Mouse (Mus musculus) embryonic facial prominence, embryonic 10.5 days (tissue): ENCODE measurements around the gene Rsad2. TPM values are rescaled to one million over a fixed set of nuclear protein-coding genes. Genes with fewer than 3 reads are reported as not detected.
A peak's percentile ranks its signal among the peaks of the same experiment; 100 is the strongest.

Source experiments
- DNase-seq: peaks from one replicate; pipeline ENCODE4 v3.0.0-alpha.2; 2017; ENCODE audit warnings: low spot score
- H3K27ac ChIP-seq: fragments of 300-500 bp; sonication (generic); replicated peaks from 2 replicates; pipeline ENCODE4 v1.5.1; 2016; ENCODE audit warnings: mild to moderate bottlenecking
- H3K27me3 ChIP-seq: fragments of 300-500 bp; sonication (generic); replicated peaks from 2 replicates; pipeline ENCODE4 v1.6.1; 2016; ENCODE audit warnings: low read depth, mild to moderate bottlenecking; ENCODE audit not compliant: poor library complexity, severe bottlenecking
- H3K36me3 ChIP-seq: fragments of 300-500 bp; sonication (generic); replicated peaks from 2 replicates; pipeline ENCODE4 v1.6.1; 2016; ENCODE audit warnings: mild to moderate bottlenecking, moderate library complexity
- H3K4me1 ChIP-seq: fragments of 300-500 bp; sonication (generic); 2 replicates; pipeline ENCODE4 v1.6.1; 2016
- H3K4me3 ChIP-seq: fragments of 300-500 bp; sonication (generic); 2 replicates; pipeline ENCODE4 v1.5.1; 2016; ENCODE audit warnings: mild to moderate bottlenecking, moderate library complexity
- H3K9me3 ChIP-seq: fragments of 300-500 bp; sonication (generic); 2 replicates; pipeline ENCODE4 v1.6.1; 2016; ENCODE audit warnings: mild to moderate bottlenecking
- WGBS: fragments of 180-500 bp; shearing (Covaris S2); methylation state at CpG from one replicate; pipeline ENCODE4 v1.1.7; 2016; 5-methylcytosine and 5-hydroxymethylcytosine counted together
- polyA plus RNA-seq: library from polyadenylated mRNA; unstranded; fragments of >200 nt; fragmentation: Nextera tagmentation; extraction: Ambion mirVana; gene quantifications from 2 replicates; pipeline ENCODE4 v1.2.1, GENCODE M21; 2016

Rsad2 gene
- polyA plus RNA-seq, 1 experiment from 2014 or later: 0.25 TPM

DNA sequence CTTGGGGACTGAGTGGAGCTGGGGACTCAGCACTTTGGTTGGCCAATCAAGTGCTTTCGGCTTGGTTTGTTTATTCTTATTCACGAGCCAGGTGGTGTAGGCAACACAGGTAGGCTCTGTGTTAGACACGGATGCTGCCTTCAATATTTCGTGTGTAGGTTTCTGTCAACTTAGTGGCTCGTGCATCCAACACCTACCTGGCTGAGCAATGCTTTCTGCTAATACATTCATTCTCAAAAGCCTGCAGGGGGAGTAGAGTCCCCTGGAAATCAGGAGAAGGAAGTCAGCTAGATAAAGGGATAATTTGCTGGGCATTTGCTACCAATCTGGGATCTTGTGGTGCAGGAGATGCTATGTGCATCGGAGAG, 13.8 kb upstream of the Rsad2 start:
- Histone ChIP-seq H3K4me3 (peak overlapping the region; percentile 84), H3K27ac (peak overlapping the region; percentile 90), H3K36me3 (no peaks in the 10 kb centered on the region), H3K4me1 (peaks cover 18% of the 10 kb centered on the region), H3K9me3 (no peaks in the 10 kb centered on the region), H3K27me3 (peaks cover 17% of the 10 kb centered on the region)
- WGBS: 34% methylated on average over 6 of the region's 6 CpGs
- no peak for DNase-seq

DNA sequence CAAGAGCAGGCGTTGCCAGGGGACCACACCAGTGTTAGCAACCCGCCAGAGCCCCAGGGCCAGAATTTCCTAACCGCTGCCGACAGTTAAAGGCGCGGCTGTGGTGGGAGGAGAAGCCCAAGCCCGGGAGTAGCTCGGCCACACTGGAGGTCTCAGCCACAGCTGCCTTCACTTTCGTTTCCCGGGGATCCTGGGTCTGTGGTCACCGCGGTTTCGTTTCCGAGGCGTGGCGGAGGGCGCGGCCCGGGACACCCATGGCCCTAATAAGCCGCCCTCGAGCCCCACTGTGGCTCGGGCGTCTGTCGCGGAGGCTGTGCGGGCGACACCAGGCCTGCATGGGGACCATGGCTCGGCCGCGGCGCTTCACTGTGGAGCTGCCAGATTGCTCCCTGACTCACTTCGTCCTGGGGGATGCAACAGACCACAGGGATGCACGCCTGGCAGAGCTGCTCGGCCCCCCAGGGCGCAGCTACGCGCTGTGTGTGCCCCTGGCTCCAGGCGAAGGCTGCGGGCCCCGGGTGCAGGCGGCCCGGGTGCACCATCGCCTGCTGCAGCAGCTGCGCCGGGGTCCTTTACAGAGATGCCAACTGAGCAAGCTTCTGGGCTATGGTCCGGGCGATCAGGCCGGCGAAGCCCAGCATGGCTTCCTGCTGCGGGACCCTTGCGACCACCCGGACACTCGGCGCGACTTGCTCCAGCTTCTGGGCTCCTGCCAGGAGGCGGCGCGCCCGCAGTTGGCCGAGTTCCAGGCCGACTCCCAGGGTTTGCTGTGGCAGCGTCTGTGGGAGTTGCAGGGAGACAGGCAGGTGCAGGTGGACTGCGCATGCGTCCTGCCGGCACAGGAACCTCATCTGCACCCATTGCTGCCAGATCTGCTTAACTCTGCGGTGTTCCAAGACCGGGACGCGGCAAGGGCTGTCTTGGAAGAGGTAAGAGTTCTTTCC, 13.1 kb upstream of the Rsad2 start, which contains the start of gene Cmpk2:
Cmpk2 (plus strand) TSS at position 107 of the 944 bp plus-strand sequence.
- DNase-seq: peak; percentile 85
- no peaks in the 10 kb centered on the region for H3K36me3 ChIP-seq
- no peaks in the 10 kb centered on the region for H3K9me3 ChIP-seq
- peak within 1 kb of the TSS; percentile 84 for H3K4me3 ChIP-seq
- WGBS: under 1% methylated on average over 69 of the region's 69 CpGs
- peaks cover 18% of the 10 kb centered on the region for H3K4me1 ChIP-seq
- peaks cover 17% of the 10 kb centered on the region for H3K27me3 ChIP-seq
- peak within 1 kb of the TSS; percentile 90 for H3K27ac ChIP-seq

DNA sequence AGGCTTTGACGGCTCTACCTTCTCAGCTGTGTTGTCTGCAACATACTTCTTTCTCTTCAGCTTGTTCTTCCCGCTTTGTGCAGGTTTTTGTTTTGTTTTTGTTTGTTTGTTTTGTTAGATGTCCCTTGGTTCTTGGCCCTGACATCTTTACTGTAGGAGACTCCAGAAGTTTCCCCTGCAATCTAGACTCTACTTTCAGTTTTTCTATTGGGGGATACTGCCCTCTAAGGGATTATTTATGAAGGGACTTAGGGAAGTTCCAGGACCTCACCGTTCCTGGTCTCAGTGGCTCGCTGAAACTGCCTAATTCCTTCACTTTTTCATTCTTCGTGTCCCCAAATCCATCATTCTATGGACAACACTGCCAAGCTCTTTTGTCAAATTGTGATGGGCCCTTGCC, 9.3 kb upstream of the Rsad2 start:
- no peak for DNase-seq
- Histone ChIP-seq H3K36me3 (no peaks in the 10 kb centered on the region), H3K4me3 (no peak overlapping the region), H3K27me3 (peaks cover 11% of the 10 kb centered on the region), H3K9me3 (no peaks in the 10 kb centered on the region), H3K27ac (no peak overlapping the region), H3K4me1 (peaks cover 18% of the 10 kb centered on the region)
- 74% methylated on average over 5 of the region's 5 CpGs for WGBS

DNA sequence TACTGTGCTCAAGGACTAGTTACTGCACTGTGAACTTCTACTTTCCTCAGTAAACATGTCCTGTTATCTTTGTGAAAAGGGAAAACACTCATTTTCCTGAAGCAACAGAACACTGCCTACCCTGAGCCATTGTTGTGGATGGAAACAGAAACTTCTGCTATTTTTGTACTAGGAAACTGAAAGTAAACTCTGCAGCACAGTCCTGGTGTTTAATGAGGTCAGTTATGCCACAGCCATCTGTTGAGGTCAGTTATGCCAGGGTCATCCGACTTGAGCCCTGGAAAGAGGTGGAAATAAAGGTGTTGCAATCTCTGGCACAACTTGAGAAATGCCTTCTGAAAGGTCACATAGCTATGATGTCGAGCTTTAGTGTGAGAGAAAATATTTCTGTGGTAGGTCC, 3.8 kb upstream of the Rsad2 start:
- Histone ChIP-seq H3K9me3 (no peaks in the 10 kb centered on the region), H3K27me3 (no peaks in the 10 kb centered on the region), H3K36me3 (no peaks in the 10 kb centered on the region), H3K4me3 (no peak overlapping the region), H3K4me1 (peaks cover 8% of the 10 kb centered on the region), H3K27ac (no peak overlapping the region)
- no peak for DNase-seq
- WGBS: 72% methylated on average over 2 of the region's 2 CpGs

DNA sequence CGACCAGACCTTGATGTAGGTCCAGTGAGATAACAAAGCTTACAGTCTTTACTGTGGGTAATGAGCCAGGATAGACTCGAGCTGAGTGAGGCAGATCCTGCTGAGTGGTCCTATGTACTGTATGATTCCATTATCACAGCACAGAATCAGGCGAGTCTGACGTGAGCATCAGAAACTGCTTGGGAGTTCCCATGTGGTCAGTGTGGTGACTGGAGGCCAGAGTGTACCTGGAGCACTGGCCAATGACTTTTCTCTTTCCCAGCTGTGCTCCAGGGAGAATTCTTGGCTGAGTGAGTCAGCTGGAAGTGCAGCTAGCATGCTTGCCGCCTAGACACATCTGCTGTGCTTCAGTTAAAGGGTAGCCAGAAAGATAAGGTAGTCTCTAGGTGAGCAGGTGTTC, 1.6 kb downstream of the Rsad2 start:
- Histone ChIP-seq H3K4me3 (no peak overlapping the region), H3K27me3 (no peaks in the 10 kb centered on the region), H3K27ac (no peak overlapping the region), H3K4me1 (peaks cover 8% of the 10 kb centered on the region), H3K9me3 (no peaks in the 10 kb centered on the region), H3K36me3 (no peaks in the 10 kb centered on the region)
- WGBS: 62% methylated on average over 5 of the region's 5 CpGs
- DNase-seq: no peak

DNA sequence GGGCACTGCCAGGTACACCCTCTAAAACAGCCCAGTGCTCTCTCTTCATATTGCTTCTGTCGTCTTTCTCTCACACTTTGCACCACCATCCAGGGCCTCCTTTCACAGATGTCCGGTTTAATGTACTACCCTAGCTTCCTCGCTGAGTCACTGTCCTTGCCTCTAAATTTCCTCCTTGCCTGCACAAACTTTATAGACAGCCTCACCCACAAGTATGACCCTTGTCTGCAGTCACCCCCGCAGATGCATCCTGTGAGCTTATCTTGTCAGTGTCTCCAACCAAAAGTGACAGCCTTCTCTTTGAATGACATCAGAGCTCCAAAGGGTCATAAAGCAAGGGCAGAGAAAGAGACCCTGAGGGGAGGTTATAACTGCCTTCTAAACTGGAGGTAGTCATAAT, 3.3 kb downstream of the Rsad2 start:
- WGBS: 74% methylated on average over 4 of the region's 4 CpGs
- peaks cover 8% of the 10 kb centered on the region for H3K4me1 ChIP-seq

DNA sequence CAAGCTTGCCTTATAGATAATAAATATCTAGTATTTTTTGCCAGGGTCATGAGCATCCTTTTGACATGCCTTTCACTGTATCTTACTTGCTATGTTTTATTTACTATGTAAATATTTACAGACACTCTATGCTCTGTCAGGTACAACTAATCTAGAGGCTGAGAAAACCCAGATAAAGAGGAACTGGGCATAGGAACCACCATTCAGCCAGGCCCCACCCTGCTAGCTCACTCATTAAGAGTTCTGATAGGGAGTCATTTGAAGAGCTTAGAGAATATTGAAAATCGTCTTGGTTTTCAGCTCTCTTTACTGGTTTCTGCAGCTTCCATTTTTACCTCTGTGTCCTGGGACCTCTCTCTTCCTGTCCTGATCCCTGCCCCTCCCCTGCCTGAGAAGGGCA, 5.1 kb downstream of the Rsad2 start:
- H3K4me1 ChIP-seq: peaks cover 5% of the 10 kb centered on the region
- WGBS: 46% methylated on average over 1 of the region's 1 CpGs
- no peak overlapping the region for H3K4me3 ChIP-seq
- no peaks in the 10 kb centered on the region for H3K27me3 ChIP-seq
- DNase-seq: no peak
- no peak overlapping the region for H3K27ac ChIP-seq
- H3K36me3 ChIP-seq: no peaks in the 10 kb centered on the region
- no peaks in the 10 kb centered on the region for H3K9me3 ChIP-seq

More for the DNA sequence above, 3.3 kb downstream of the Rsad2 start:
- no peaks in the 10 kb centered on the region for H3K36me3 ChIP-seq
- no peak for DNase-seq
- H3K27me3 ChIP-seq: no peaks in the 10 kb centered on the region
- no peak overlapping the region for H3K27ac ChIP-seq
- no peak overlapping the region for H3K4me3 ChIP-seq
- H3K9me3 ChIP-seq: no peaks in the 10 kb centered on the region

DNA sequence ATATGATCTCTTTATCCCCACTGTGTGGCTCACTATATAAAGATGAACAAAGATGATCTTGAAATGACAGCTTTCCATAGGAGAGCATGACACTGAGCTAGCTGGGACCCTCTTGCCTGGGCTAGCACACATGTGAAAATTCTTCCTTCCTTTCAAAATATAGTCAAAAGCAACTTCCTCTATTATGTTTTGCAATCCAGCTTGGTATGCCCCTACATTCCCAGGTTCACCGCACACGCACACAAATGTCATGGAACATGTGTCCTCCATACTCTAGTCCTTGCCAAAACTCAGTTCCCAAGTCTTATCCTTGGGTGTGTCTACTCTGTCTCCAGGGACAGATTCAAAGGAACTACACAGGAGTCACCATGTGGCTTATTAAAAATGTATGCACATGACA, 6.8 kb downstream of the Rsad2 start:
- 97% methylated on average over 2 of the region's 2 CpGs for WGBS
- H3K9me3 ChIP-seq: no peaks in the 10 kb centered on the region
- H3K4me1 ChIP-seq: no peaks in the 10 kb centered on the region
- no peak for DNase-seq
- no peaks in the 10 kb centered on the region for H3K27me3 ChIP-seq
- H3K27ac ChIP-seq: no peak overlapping the region
- no peaks in the 10 kb centered on the region for H3K36me3 ChIP-seq
- H3K4me3 ChIP-seq: no peak overlapping the region

DNA sequence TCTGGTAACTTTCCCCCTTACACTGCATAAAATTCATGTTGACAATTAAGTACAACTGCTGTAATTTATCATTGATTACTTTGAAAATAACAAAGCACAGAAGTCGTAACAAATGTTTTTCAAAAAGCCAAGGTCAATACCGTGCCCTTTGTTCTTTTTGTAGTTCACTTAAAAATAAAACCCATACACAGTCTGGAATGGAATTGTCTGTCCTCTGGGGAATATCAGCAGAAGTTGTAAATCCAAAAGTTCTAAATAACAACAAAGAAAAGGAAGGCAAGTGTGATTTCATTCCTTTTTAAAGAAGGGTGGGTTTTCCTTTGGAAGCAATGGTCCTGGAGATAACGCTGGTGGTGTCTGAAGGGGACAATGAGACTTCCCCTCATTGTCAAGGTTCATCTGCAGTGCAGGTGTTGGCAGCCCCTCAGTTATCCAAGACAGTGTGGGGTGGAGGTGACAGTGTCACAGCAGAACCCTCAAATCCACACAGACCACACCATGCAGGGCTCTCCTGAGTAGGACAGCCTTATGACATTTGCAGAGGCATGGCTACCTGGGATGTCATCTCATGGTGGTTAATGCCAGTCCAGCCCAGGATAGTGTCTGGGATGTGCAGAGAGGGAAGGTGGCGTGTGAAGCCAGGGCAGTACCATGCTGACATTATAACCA, 9.7 kb downstream of the Rsad2 start:
- H3K4me1 ChIP-seq: no peaks in the 10 kb centered on the region

DNA sequence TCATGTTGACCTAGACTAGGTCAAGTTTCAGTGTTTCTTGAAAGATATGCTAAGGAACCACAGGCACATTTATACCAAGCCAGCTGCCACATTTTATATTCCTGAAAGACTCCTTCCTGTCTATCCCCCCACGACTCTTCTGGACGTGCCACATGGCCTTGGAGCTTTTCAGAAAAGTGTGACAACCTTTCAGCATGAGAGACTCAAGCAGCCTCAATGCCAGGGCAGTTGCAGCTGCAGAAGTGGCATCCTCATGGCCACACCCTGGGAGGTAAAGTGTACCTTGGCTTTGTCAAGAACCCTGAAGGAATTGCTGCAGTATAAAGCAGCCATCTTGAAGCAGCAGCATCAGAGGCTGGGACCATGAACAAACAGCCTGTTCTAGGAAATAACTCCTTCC, 11.7 kb downstream of the Rsad2 start:
- H3K4me3 ChIP-seq: no peak overlapping the region
- H3K4me1 ChIP-seq: no peaks in the 10 kb centered on the region
- H3K36me3 ChIP-seq: no peaks in the 10 kb centered on the region
- H3K9me3 ChIP-seq: no peaks in the 10 kb centered on the region
- WGBS: 87% methylated on average over 2 of the region's 2 CpGs
- no peak for DNase-seq
- H3K27me3 ChIP-seq: no peaks in the 10 kb centered on the region
- H3K27ac ChIP-seq: no peak overlapping the region

More for the DNA sequence above, 9.7 kb downstream of the Rsad2 start:
- Histone ChIP-seq H3K27me3 (no peaks in the 10 kb centered on the region), H3K27ac (no peak overlapping the region), H3K4me3 (no peak overlapping the region), H3K36me3 (no peaks in the 10 kb centered on the region), H3K9me3 (no peaks in the 10 kb centered on the region)
- 84% methylated on average over 4 of the region's 4 CpGs for WGBS
- no peak for DNase-seq

DNA sequence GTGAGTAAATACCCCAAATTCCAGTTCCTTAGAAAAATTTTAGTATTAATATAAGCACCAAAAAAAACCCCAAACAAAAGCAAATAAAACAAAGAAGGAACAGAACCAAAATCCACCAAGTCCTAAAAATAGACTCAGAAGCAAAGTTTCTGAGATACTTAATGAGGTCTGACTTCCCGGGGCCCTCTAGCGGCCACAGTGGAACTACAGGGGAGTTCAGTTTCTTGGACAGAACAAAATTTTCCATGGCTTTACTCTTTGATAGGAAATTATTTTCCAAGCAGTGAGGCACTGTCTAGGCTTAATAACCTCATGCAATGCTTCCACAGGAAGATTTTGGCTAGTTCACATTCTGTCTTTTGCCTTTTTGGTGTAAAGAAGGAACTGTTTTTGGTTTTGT, 12.2 kb downstream of the Rsad2 start:
- Histone ChIP-seq H3K4me3 (no peak overlapping the region), H3K36me3 (no peaks in the 10 kb centered on the region), H3K9me3 (no peaks in the 10 kb centered on the region), H3K27me3 (no peaks in the 10 kb centered on the region), H3K4me1 (no peaks in the 10 kb centered on the region), H3K27ac (no peak overlapping the region)
- DNase-seq: peak; percentile 73
- WGBS: under 1% methylated on average over 2 of the region's 2 CpGs

DNA sequence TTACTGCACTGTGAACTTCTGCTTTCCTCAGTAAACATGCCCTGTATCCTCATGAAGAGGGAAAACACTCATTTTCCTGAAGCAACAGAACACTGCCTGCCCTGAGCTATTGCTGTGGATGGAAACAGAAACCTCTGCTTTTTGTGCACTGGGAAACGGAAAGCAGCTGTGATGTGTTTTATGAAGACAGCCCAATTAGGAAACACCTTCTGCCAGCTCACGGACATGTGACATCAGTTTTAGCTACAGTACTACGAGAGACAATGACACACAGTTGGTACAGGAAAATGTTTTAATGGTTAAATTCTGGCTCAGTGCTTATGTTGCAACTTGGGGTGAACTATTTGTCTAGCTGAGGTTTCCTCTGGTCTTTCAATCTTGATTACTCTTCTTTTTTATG, 16.9 kb downstream of the Rsad2 start:
- Histone ChIP-seq H3K36me3 (no peaks in the 10 kb centered on the region), H3K27me3 (no peaks in the 10 kb centered on the region), H3K27ac (no peak overlapping the region), H3K4me3 (no peak overlapping the region), H3K4me1 (no peaks in the 10 kb centered on the region), H3K9me3 (no peaks in the 10 kb centered on the region)
- DNase-seq: no peak
- 70% methylated on average over 3 of the region's 3 CpGs for WGBS

DNA sequence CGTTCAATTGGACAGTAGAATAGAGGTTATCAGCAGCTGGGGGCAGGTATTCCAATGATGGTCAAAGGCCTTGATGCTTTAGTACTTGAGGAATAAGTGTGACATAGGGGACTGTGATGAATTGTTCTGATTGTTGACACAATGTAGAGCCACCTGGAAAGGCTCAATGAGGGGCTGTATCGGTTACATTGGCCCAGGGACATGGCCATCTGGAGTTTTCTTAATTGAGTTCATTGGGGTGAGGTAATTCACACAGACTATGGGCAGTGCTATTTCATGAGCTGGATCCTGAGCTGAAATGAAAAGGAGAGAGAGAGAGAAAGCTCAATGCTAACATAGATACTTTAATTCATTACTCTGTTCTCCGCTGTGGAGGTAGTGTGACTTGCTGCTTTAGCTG, 18.3 kb downstream of the Rsad2 start:
- no peak for DNase-seq
- Histone ChIP-seq H3K36me3 (no peaks in the 10 kb centered on the region), H3K9me3 (no peaks in the 10 kb centered on the region), H3K4me1 (peaks cover 5% of the 10 kb centered on the region), H3K27me3 (no peaks in the 10 kb centered on the region), H3K4me3 (no peak overlapping the region), H3K27ac (no peak overlapping the region)
- WGBS: 75% methylated on average over 3 of the region's 3 CpGs
